Mouse (Mus musculus) liver, adult 2 months (tissue): ENCODE results near the gene Ptprm. TPM values are rescaled to one million over a fixed set of nuclear protein-coding genes. Genes with fewer than 3 reads are reported as not detected.
A peak's percentile ranks its signal among the peaks of the same experiment; 100 is the strongest.

Experiments
- DNase-seq: peaks from one replicate; pipeline ENCODE4 v3.0.0-alpha.2; 2011; ENCODE audit warnings: low read depth, low spot score; ENCODE audit errors: extremely low read depth
- H3K27ac ChIP-seq: fragments of 200-500 bp; replicated peaks from 2 replicates; pipeline ENCODE4 v1.5.1; 2012; ENCODE audit warnings: low read depth, mild to moderate bottlenecking, control low read depth, inconsistent platforms, low read length; ENCODE audit not compliant: insufficient read depth
- H3K27me3 ChIP-seq: fragments of 200-500 bp; 2 replicates; pipeline ENCODE4 v1.6.1; 2012; ENCODE audit warnings: mild to moderate bottlenecking, moderate library complexity, low read length, inconsistent platforms; ENCODE audit not compliant: control insufficient read depth, insufficient read depth
- H3K36me3 ChIP-seq: fragments of 200-500 bp; 2 replicates; pipeline ENCODE4 v1.6.1; 2012; ENCODE audit warnings: low read length, inconsistent platforms; ENCODE audit not compliant: control insufficient read depth, insufficient read depth
- H3K4me1 ChIP-seq: fragments of 200-500 bp; 2 replicates; pipeline ENCODE4 v1.6.1; 2011; ENCODE audit warnings: low read length; ENCODE audit not compliant: control insufficient read depth, insufficient read depth
- H3K4me3 ChIP-seq: fragments of 200-500 bp; 2 replicates; pipeline ENCODE4 v1.5.1; 2011; ENCODE audit warnings: low read depth, mild to moderate bottlenecking, control low read depth, low read length, moderate library complexity; ENCODE audit not compliant: insufficient read depth
- H3K79me2 ChIP-seq: fragments of 200-500 bp; 2 replicates; pipeline ENCODE4 v1.6.1; 2012; ENCODE audit warnings: inconsistent platforms, mild to moderate bottlenecking, low read length, moderate library complexity; ENCODE audit not compliant: control insufficient read depth, insufficient read depth
- H3K9ac ChIP-seq: fragments of 200-500 bp; 2 replicates; pipeline ENCODE4 v1.6.1; 2012; ENCODE audit warnings: low read depth, mild to moderate bottlenecking, control low read depth, inconsistent platforms, low read length
- CTCF ChIP-seq: fragments of 200-500 bp; IDR thresholded peaks from 2 replicates; pipeline ENCODE4 v1.5.1; 2011; ENCODE audit warnings: low read depth, low read length, control low read depth
- POLR2A ChIP-seq: fragments of 200-500 bp; IDR thresholded peaks from 2 replicates; pipeline ENCODE4 v1.6.1; 2011; ENCODE audit warnings: low read length, control low read depth; ENCODE audit not compliant: insufficient read depth; ENCODE audit errors: extremely low read depth
- WGBS: fragments of 180-500 bp; shearing (Covaris S2); methylation state at CpG from one replicate; pipeline ENCODE4 v1.1.7; 2018; 5-methylcytosine and 5-hydroxymethylcytosine counted together
- polyA plus RNA-seq: library from polyadenylated mRNA; depleted of rRNA; stranded (reverse); fragments of >200 nt; gene quantifications from 2 replicates; pipeline ENCODE4 v1.2.3, GENCODE M21; 2012
- total RNA-seq: library from RNA; depleted of rRNA; stranded (reverse); fragments of >200 nt; gene quantifications from 2 replicates; pipeline ENCODE4 v1.2.3, GENCODE M21; 2014

Gene Ptprm
- total and polyA plus RNA-seq, 2 experiments = 0.78 to 3.3 TPM

DNA sequence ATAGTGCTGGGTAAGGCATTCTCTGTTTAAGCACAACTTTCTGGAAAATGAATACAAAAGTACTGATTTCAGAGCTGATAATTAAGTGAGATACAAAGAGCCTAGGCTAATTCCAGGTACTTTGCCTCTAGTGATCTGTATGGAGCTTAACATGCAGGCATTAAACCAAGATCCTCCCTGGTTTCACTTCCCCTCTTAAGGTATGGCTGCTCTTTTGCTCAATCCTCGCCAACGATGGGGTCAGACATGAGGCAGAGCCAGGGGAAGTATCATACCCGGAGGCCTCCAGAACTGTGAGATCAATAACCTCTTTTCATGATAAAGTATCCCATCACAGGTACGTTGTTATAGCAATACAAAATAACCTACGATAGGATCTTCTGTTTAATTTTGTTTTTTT, 5.3 kb upstream of the Ptprm start:
- Histone ChIP-seq H3K4me3 (no peak overlapping the region), H3K79me2 (no peaks in the 10 kb centered on the region), H3K27me3 (no peaks in the 10 kb centered on the region; the same call in 1 of the 2 replicates), H3K4me1 (no peaks in the 10 kb centered on the region), H3K27ac (no peak overlapping the region), H3K36me3 (no peaks in the 10 kb centered on the region), H3K9ac (no peak overlapping the region)
- TF ChIP-seq CTCF (no peak), POLR2A (no peak)
- no peak for DNase-seq
- WGBS = 87% methylated on average over 5 of the region's 5 CpGs

DNA sequence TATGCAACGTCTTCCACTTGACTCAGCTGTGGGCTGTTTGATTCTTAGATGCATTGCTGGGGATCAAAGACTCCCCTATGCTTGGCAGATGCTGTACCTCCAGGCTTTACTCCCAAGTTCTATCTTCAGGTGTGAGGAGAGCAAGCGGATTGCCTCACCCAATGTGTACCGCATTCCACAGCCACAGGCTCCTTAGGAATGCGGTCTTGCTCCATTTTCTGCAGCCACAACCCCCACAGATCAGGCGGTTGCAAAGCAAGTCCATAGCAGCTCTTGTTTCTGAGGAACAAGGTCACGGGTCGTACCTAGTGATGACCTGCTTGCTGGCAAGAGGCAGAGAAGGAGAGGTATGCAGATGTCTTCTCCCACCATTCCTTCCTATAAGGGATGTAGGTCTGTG, 4.3 kb upstream of the Ptprm start:
- no peak for TF ChIP-seq POLR2A
- TF ChIP-seq CTCF = no peak
- Histone ChIP-seq H3K27ac (no peak overlapping the region), H3K36me3 (no peaks in the 10 kb centered on the region), H3K79me2 (no peaks in the 10 kb centered on the region), H3K9ac (no peak overlapping the region), H3K4me3 (no peak overlapping the region), H3K27me3 (peaks cover 4% of the 10 kb centered on the region), H3K4me1 (no peaks in the 10 kb centered on the region)
- WGBS = 65% methylated on average over 7 of the region's 7 CpGs
- no peak for DNase-seq

DNA sequence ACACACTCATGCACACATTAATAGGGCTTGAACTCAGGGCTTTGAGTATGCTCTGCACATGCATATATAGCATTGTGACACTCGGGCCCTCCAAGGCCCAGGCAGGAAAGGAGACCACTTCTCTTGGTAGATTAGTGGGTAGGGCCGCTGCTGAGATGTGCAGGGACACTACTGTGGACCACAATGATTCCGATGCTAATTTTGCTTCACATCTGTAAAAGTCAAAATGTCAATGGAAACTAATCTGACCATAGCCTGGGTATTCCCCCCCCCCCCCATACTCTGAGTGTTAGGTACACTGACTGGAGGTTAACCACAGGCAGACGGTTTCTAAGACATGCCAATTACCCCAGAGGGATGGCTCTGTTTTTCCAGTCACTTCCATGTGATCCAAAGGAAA, 2.9 kb upstream of the Ptprm start:
- Histone ChIP-seq H3K4me1 (no peaks in the 10 kb centered on the region), H3K79me2 (no peaks in the 10 kb centered on the region), H3K36me3 (no peaks in the 10 kb centered on the region), H3K27me3 (peaks cover 4% of the 10 kb centered on the region), H3K4me3 (no peak overlapping the region), H3K9ac (no peak overlapping the region), H3K27ac (no peak overlapping the region)
- WGBS = 88% methylated on average over 4 of the region's 4 CpGs
- TF ChIP-seq POLR2A (no peak), CTCF (no peak)
- no peak for DNase-seq

DNA sequence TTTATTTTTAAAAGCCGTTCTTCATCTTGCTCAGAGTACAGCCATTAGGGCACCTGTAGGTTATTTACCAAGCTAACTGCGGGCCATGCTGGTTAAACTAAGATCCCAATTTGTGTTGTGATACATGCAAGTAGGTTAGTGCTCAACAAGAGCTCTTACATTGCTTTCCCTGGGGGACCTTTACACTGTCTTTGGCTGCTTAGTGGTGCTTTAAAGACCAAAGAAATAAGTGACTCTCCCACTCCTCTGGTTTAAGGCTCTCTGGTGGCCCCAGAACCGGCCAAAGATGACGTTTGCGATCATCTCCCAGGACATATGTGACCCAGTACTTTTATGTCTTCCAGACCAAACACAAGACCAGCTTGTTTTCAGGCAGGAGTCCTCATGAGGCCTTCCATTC, 994 bp upstream of the Ptprm start:
- WGBS = 66% methylated on average over 5 of the region's 5 CpGs
- Histone ChIP-seq H3K79me2 (no peaks in the 10 kb centered on the region), H3K27me3 (peaks cover 4% of the 10 kb centered on the region), H3K4me3 (no peak overlapping the region), H3K4me1 (no peaks in the 10 kb centered on the region), H3K36me3 (no peaks in the 10 kb centered on the region), H3K9ac (no peak overlapping the region), H3K27ac (no peak overlapping the region)
- TF ChIP-seq CTCF = no peak
- no peak for TF ChIP-seq POLR2A
- no peak for DNase-seq

DNA sequence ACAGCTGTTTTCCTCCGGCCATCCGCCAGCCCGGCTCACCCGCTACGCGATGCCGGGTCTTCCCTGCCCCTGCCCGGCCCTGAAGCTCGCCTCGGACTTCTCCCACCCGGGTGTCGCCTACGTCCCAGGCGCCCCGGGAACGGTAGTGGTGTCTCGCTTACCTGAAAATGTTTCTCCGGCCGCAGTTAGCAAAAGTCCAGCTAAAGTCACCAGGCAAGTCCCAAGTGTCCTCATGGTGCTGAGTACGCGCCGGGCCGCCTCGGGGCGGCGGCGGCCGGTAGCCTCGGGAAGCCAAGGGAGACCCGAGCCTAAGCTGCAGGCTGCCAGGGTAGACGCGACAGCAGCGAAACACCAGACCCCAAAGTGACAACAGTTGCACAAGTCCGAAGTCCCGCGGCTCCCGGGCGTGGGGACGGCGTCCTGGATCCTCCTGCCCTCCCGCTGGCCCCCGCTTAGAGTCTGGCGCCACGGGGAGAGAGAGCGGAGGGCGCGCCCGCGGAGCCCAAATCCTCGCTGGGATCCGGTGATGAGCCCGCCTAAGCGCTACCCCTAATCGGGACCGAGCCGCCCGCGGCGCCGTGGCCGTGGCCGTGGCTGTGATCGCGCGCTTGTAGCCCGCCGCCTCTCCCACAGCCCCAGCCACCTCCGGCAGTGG, 334 bp downstream of the Ptprm start:
- DNase-seq = no peak
- Histone ChIP-seq H3K9ac (peak overlapping the region; percentile 83), H3K4me3 (peak overlapping the region; percentile 69), H3K27me3 (peaks cover 4% of the 10 kb centered on the region), H3K79me2 (no peaks in the 10 kb centered on the region), H3K4me1 (no peaks in the 10 kb centered on the region), H3K36me3 (no peaks in the 10 kb centered on the region), H3K27ac (peak overlapping the region; percentile 11)
- TF ChIP-seq POLR2A (no peak), CTCF (no peak)
- WGBS = under 1% methylated on average over 67 of the region's 68 CpGs

DNA sequence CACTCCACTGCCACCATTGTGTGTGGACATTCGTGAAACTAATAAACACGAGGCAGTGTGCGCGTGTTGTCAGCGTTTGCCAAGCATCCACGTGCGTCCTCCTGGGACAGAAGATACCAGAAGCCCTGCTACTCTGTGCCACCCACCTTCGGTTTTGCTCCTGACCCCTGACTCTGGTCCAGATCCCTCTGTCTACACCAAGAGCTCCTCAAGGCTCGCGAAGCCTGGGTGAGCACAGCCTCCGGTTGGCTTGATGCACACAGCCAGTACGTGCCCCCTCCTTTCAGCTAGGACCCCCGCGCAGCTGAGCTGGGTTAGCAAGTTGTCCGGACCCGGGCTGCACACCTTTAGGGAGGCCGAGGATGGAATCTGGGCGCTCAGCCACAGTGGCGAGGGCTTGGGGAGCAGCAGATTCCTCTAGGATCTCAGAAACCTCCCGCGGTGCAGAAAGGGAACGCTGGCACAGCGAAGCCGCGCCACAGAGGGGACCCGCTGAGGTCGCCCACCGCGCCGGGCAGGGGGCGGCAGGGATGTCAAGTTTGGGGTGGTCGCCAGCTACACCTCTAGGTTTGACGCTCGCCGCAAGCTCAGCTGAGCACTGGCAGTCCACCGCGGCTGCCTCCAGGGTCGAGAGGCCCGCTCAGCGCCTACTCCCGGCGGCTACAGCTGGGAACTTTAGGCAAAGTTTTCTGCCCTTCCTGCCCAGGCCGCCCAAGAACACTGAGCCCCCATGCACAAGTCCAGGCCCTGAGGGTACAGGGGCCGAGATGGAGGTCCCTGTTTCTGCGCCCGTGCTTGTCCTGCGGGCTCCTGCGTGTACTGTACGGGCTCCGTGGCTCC, 1.1 kb downstream of the Ptprm start:
- Histone ChIP-seq H3K27me3 (peaks cover 4% of the 10 kb centered on the region), H3K36me3 (no peaks in the 10 kb centered on the region), H3K79me2 (no peaks in the 10 kb centered on the region), H3K4me1 (no peaks in the 10 kb centered on the region), H3K27ac (peak overlapping the region; percentile 11; the same call in 1 of the 2 replicates), H3K4me3 (peak overlapping the region; percentile 69), H3K9ac (peak overlapping the region; percentile 83)
- no peak for DNase-seq
- TF ChIP-seq CTCF (no peak), POLR2A (no peak)
- WGBS = 5% methylated on average over 50 of the region's 50 CpGs
